Mouse (Mus musculus): ENCODE data around the gene Nrap. TPM values are rescaled to one million over a fixed set of nuclear protein-coding genes. Genes with fewer than 3 reads are reported as not detected.
"Not testable (repeated sequence)": the region's sequence is repeated elsewhere in the genome, so short reads cannot be mapped to it uniquely, and the experiment has no call there.

Gene Nrap
- polyA plus RNA-seq, 1 experiment: 1.7 TPM

- peaks cover 15% of the 10 kb centered on the region for H3K36me3 ChIP-seq (ENCODE audit: control insufficient read depth, insufficient read depth, low read length)
- H3K4me3 ChIP-seq (ENCODE audit: low read depth, low read length): no peak overlapping the region
- peak overlapping the region; percentile 38; the same call in 1 of the 2 replicates for H3K27ac ChIP-seq (ENCODE audit: insufficient read depth, low read depth, low read length)
- 27% methylated on average over 4 of the region's 4 CpGs for WGBS
- H3K4me1 ChIP-seq (ENCODE audit: control insufficient read depth, insufficient read depth, insufficient read length, low read length): peaks cover 8% of the 10 kb centered on the region; the same call in 1 of the 2 replicates
- H3K27me3 ChIP-seq (ENCODE audit: control insufficient read depth, insufficient read depth, low read length): no peaks in the 10 kb centered on the region
- TF ChIP-seq CTCF (IDR thresholded peaks at IDR 0.05; ENCODE audit: extremely low read depth, insufficient read length, insufficient replicate concordance, low read depth, low read length): no peak
- no peak for TF ChIP-seq POLR2A (IDR thresholded peaks at IDR 0.05; ENCODE audit: low read depth, low read length)
These were observed 28.6 kb upstream of the Nrap start for GRCm38 (mm10) chr19:56418404-56418803.

- not testable (repeated sequence) for H3K27me3 ChIP-seq (ENCODE audit: control insufficient read depth, insufficient read depth, low read length); H3K4me1 ChIP-seq (ENCODE audit: control insufficient read depth, insufficient read depth, insufficient read length, low read length); H3K27ac ChIP-seq (ENCODE audit: insufficient read depth, low read depth, low read length); H3K4me3 ChIP-seq (ENCODE audit: low read depth, low read length)
- H3K36me3 ChIP-seq (ENCODE audit: control insufficient read depth, insufficient read depth, low read length): peaks cover 40% of the 10 kb centered on the region
- 98% methylated on average over 4 of the region's 4 CpGs for WGBS
These were observed 20.0 kb upstream of the Nrap start for GRCm38 (mm10) chr19:56409884-56410283.

- H3K4me3 ChIP-seq (ENCODE audit: low read depth, low read length): no peak overlapping the region
- no peaks in the 10 kb centered on the region for H3K27me3 ChIP-seq (ENCODE audit: control insufficient read depth, insufficient read depth, low read length)
- WGBS: 93% methylated on average over 7 of the region's 7 CpGs
- TF ChIP-seq CTCF (IDR thresholded peaks at IDR 0.05; ENCODE audit: extremely low read depth, insufficient read length, insufficient replicate concordance, low read depth, low read length) (no peak), POLR2A (IDR thresholded peaks at IDR 0.05; ENCODE audit: low read depth, low read length) (no peak)
- H3K4me1 ChIP-seq (ENCODE audit: control insufficient read depth, insufficient read depth, insufficient read length, low read length): no peaks in the 10 kb centered on the region
- no peak overlapping the region for H3K27ac ChIP-seq (ENCODE audit: insufficient read depth, low read depth, low read length)
- H3K36me3 ChIP-seq (ENCODE audit: control insufficient read depth, insufficient read depth, low read length): peaks cover 57% of the 10 kb centered on the region
These were observed 16.7 kb upstream of the Nrap start for GRCm38 (mm10) chr19:56406581-56406980.

GRCm38 (mm10) chr19:56405824-56406223 lies 16.0 kb upstream of the Nrap start:
- Histone ChIP-seq H3K27ac (ENCODE audit: insufficient read depth, low read depth, low read length) (no peak overlapping the region), H3K4me1 (ENCODE audit: control insufficient read depth, insufficient read depth, insufficient read length, low read length) (no peaks in the 10 kb centered on the region), H3K4me3 (ENCODE audit: low read depth, low read length) (no peak overlapping the region), H3K36me3 (ENCODE audit: control insufficient read depth, insufficient read depth, low read length) (peaks cover 60% of the 10 kb centered on the region), H3K27me3 (ENCODE audit: control insufficient read depth, insufficient read depth, low read length) (no peaks in the 10 kb centered on the region)
- TF ChIP-seq CTCF (IDR thresholded peaks at IDR 0.05; ENCODE audit: extremely low read depth, insufficient read length, insufficient replicate concordance, low read depth, low read length): no peak
- no peak for TF ChIP-seq POLR2A (IDR thresholded peaks at IDR 0.05; ENCODE audit: low read depth, low read length)
- WGBS: 96% methylated on average over 4 of the region's 4 CpGs

- Histone ChIP-seq H3K27ac (ENCODE audit: insufficient read depth, low read depth, low read length) (no peak overlapping the region), H3K36me3 (ENCODE audit: control insufficient read depth, insufficient read depth, low read length) (peaks cover 36% of the 10 kb centered on the region), H3K4me1 (ENCODE audit: control insufficient read depth, insufficient read depth, insufficient read length, low read length) (peaks cover 16% of the 10 kb centered on the region), H3K27me3 (ENCODE audit: control insufficient read depth, insufficient read depth, low read length) (no peaks in the 10 kb centered on the region), H3K4me3 (ENCODE audit: low read depth, low read length) (no peak overlapping the region)
- TF ChIP-seq POLR2A (IDR thresholded peaks at IDR 0.05; ENCODE audit: low read depth, low read length) (no peak), CTCF (IDR thresholded peaks at IDR 0.05; ENCODE audit: extremely low read depth, insufficient read length, insufficient replicate concordance, low read depth, low read length) (no peak)
- 88% methylated on average over 6 of the region's 6 CpGs for WGBS
These were observed 12.0 kb upstream of the Nrap start for GRCm38 (mm10) chr19:56401864-56402263.

- peak overlapping the region; percentile 68 for H3K27ac ChIP-seq (ENCODE audit: insufficient read depth, low read depth, low read length)
- 12% methylated on average over 14 of the region's 14 CpGs for WGBS
These were observed 10.4 kb upstream of the Nrap start for GRCm38 (mm10) chr19:56400200-56400599.

GRCm38 (mm10) chr19:56398528-56398795 lies 8.6 kb upstream of the Nrap start:
- TF ChIP-seq CTCF (IDR thresholded peaks at IDR 0.05; ENCODE audit: extremely low read depth, insufficient read length, insufficient replicate concordance, low read depth, low read length): no peak
- TF ChIP-seq POLR2A (IDR thresholded peaks at IDR 0.05; ENCODE audit: low read depth, low read length): no peak
- Histone ChIP-seq H3K27ac (ENCODE audit: insufficient read depth, low read depth, low read length) (peak overlapping the region; percentile 97), H3K36me3 (ENCODE audit: control insufficient read depth, insufficient read depth, low read length) (peaks cover 5% of the 10 kb centered on the region; the same call in 1 of the 2 replicates), H3K4me3 (ENCODE audit: low read depth, low read length) (peak overlapping the region; percentile 75; the same call in 1 of the 2 replicates), H3K4me1 (ENCODE audit: control insufficient read depth, insufficient read depth, insufficient read length, low read length) (peaks cover 21% of the 10 kb centered on the region), H3K27me3 (ENCODE audit: control insufficient read depth, insufficient read depth, low read length) (no peaks in the 10 kb centered on the region)

More at GRCm38 (mm10) chr19:56400200-56400599, 10.4 kb upstream of the Nrap start:
- Histone ChIP-seq H3K4me3 (ENCODE audit: low read depth, low read length) (no peak overlapping the region; the same call in 1 of the 2 replicates), H3K27me3 (ENCODE audit: control insufficient read depth, insufficient read depth, low read length) (no peaks in the 10 kb centered on the region), H3K36me3 (ENCODE audit: control insufficient read depth, insufficient read depth, low read length) (peaks cover 22% of the 10 kb centered on the region), H3K4me1 (ENCODE audit: control insufficient read depth, insufficient read depth, insufficient read length, low read length) (peaks cover 21% of the 10 kb centered on the region)
- TF ChIP-seq CTCF (IDR thresholded peaks at IDR 0.05; ENCODE audit: extremely low read depth, insufficient read length, insufficient replicate concordance, low read depth, low read length) (no peak), POLR2A (IDR thresholded peaks at IDR 0.05; ENCODE audit: low read depth, low read length) (no peak; the same call in 1 of the 2 replicates)
